Mouse (Mus musculus): ENCODE measurements at regions not wholly inside any gene's neighbourhood (a gene's known extent, or its start where the extent isn't known, plus 50 kb on each side); places are given as distances from the start of the nearest gene placed in this dataset.

- no peak for ATAC-seq (replicated peaks in 1 of 2; ENCODE audit: insufficient read depth in 1 of 2, low FRiP score in 2 of 2, low TSS enrichment in 1 of 2, low read depth in 1 of 2, poor library complexity in 2 of 2, severe bottlenecking in 2 of 2)
Observed at GRCm38 (mm10) chr13:51991339-51991738, 144.9 kb downstream of the Gadd45g start.

DNA sequence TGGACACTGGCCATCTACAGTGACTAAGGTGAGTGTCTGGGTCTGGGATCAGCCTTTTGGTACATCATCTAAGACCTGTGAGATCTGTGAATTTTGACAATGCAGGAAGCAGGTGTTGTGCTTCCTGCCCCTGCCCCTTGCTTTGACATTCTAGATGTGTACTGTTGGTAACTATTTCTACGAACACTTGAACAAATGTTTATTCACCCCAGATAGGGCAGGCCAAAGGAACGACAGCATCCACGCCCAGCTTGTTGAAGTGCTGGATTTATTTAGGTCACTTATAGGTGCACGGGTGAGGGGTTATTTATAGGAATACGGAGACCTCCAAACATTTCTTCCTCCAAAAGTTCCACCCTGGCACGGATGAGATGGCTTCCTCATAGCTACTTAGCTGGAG is 146.4 kb downstream of the Gadd45g start:
- no peak for ATAC-seq (replicated peaks in 1 of 2; ENCODE audit: insufficient read depth in 1 of 2, low FRiP score in 2 of 2, low TSS enrichment in 1 of 2, low read depth in 1 of 2, poor library complexity in 2 of 2, severe bottlenecking in 2 of 2)

DNA sequence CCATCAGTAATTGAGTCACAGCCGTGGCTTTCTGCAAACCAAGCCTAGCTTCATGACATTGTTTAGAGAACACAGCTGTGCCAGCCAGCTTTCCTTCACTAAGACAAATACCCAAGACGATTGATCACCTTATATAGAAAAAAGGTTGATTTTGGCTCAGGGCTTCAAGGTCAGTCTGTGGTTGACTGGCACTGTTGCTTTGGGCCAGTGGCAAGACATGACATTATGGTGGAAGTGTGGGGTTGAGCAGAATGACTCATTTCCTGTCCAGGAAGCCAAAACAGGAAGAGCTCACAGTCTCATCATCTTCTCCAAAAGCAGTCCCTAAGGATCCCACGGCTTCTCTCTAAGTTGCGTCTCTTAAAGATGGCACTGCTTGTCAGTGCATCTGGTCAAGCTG is 149.7 kb downstream of the Gadd45g start:
- peak in 1 of 2 experiments; percentile 43; a peak in 1 of 4 replicates for ATAC-seq (replicated peaks in 1 of 2; ENCODE audit: insufficient read depth in 1 of 2, low FRiP score in 2 of 2, low TSS enrichment in 1 of 2, low read depth in 1 of 2, poor library complexity in 2 of 2, severe bottlenecking in 2 of 2)

GRCm38 (mm10) chr13:51998542-51998941 is 152.1 kb downstream of the Gadd45g start:
- ATAC-seq (replicated peaks in 1 of 2; ENCODE audit: insufficient read depth in 1 of 2, low FRiP score in 2 of 2, low TSS enrichment in 1 of 2, low read depth in 1 of 2, poor library complexity in 2 of 2, severe bottlenecking in 2 of 2): no peak

GRCm38 (mm10) chr13:52001811-52002210 is 155.3 kb downstream of the Gadd45g start:
- no peak for ATAC-seq (replicated peaks in 1 of 2; ENCODE audit: insufficient read depth in 1 of 2, low FRiP score in 2 of 2, low TSS enrichment in 1 of 2, low read depth in 1 of 2, poor library complexity in 2 of 2, severe bottlenecking in 2 of 2)

- ATAC-seq (replicated peaks in 1 of 2; ENCODE audit: insufficient read depth in 1 of 2, low FRiP score in 2 of 2, low TSS enrichment in 1 of 2, low read depth in 1 of 2, poor library complexity in 2 of 2, severe bottlenecking in 2 of 2): peak; percentile 20 to 45; a peak in 2 of 4 replicates
Observed at GRCm38 (mm10) chr13:52003946-52004539, 157.6 kb downstream of the Gadd45g start.

GRCm38 (mm10) chr13:52007585-52008395 is 161.3 kb downstream of the Gadd45g start:
- ATAC-seq (replicated peaks in 1 of 2; ENCODE audit: insufficient read depth in 1 of 2, low FRiP score in 2 of 2, low TSS enrichment in 1 of 2, low read depth in 1 of 2, poor library complexity in 2 of 2, severe bottlenecking in 2 of 2): no peak

- ATAC-seq (replicated peaks in 1 of 2; ENCODE audit: insufficient read depth in 1 of 2, low FRiP score in 2 of 2, low TSS enrichment in 1 of 2, low read depth in 1 of 2, poor library complexity in 2 of 2, severe bottlenecking in 2 of 2): no peak
Observed at GRCm38 (mm10) chr13:52009231-52009630, 162.8 kb downstream of the Gadd45g start.

GRCm38 (mm10) chr13:52009766-52010165 is 163.3 kb downstream of the Gadd45g start:
- no peak for ATAC-seq (replicated peaks in 1 of 2; ENCODE audit: insufficient read depth in 1 of 2, low FRiP score in 2 of 2, low TSS enrichment in 1 of 2, low read depth in 1 of 2, poor library complexity in 2 of 2, severe bottlenecking in 2 of 2)

- ATAC-seq (replicated peaks in 1 of 2; ENCODE audit: insufficient read depth in 1 of 2, low FRiP score in 2 of 2, low TSS enrichment in 1 of 2, low read depth in 1 of 2, poor library complexity in 2 of 2, severe bottlenecking in 2 of 2): no peak
Observed at GRCm38 (mm10) chr13:52011001-52011400, 164.5 kb downstream of the Gadd45g start.

- no peak for ATAC-seq (replicated peaks in 1 of 2; ENCODE audit: insufficient read depth in 1 of 2, low FRiP score in 2 of 2, low TSS enrichment in 1 of 2, low read depth in 1 of 2, poor library complexity in 2 of 2, severe bottlenecking in 2 of 2)
Observed at GRCm38 (mm10) chr13:52013182-52013581, 166.7 kb downstream of the Gadd45g start.

GRCm38 (mm10) chr13:52013757-52014156 is 167.3 kb downstream of the Gadd45g start:
- ATAC-seq (replicated peaks in 1 of 2; ENCODE audit: insufficient read depth in 1 of 2, low FRiP score in 2 of 2, low TSS enrichment in 1 of 2, low read depth in 1 of 2, poor library complexity in 2 of 2, severe bottlenecking in 2 of 2): no peak

- no peak for ATAC-seq (replicated peaks in 1 of 2; ENCODE audit: insufficient read depth in 1 of 2, low FRiP score in 2 of 2, low TSS enrichment in 1 of 2, low read depth in 1 of 2, poor library complexity in 2 of 2, severe bottlenecking in 2 of 2)
Observed at GRCm38 (mm10) chr13:52014566-52014965, 168.1 kb downstream of the Gadd45g start.

GRCm38 (mm10) chr13:52015066-52015465 is 168.6 kb downstream of the Gadd45g start:
- ATAC-seq (replicated peaks in 1 of 2; ENCODE audit: insufficient read depth in 1 of 2, low FRiP score in 2 of 2, low TSS enrichment in 1 of 2, low read depth in 1 of 2, poor library complexity in 2 of 2, severe bottlenecking in 2 of 2): no peak

DNA sequence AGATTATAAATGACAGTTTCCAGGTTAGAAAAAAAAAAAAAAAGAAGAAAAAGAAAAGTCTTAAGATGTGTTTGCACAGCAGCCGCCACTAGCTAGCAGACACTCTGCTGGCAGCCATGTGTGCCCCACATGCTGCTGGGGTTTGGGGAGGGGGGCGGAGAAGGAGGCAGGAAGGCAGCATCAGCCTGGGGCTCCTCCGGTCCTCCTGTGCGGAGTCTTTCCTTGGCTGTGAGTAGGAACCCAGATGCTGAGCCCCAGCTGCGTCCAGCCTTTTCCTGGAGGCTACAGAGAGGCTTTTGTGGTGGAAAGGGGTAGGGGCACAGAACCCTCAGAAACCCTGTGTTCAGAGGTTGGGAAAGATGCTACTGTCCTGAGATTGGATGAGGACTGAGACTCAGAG is 169.0 kb downstream of the Gadd45g start:
- no peak for ATAC-seq (replicated peaks in 1 of 2; ENCODE audit: insufficient read depth in 1 of 2, low FRiP score in 2 of 2, low TSS enrichment in 1 of 2, low read depth in 1 of 2, poor library complexity in 2 of 2, severe bottlenecking in 2 of 2)

- ATAC-seq (replicated peaks in 1 of 2; ENCODE audit: insufficient read depth in 1 of 2, low FRiP score in 2 of 2, low TSS enrichment in 1 of 2, low read depth in 1 of 2, poor library complexity in 2 of 2, severe bottlenecking in 2 of 2): no peak
Observed at GRCm38 (mm10) chr13:52017598-52018190, 171.2 kb downstream of the Gadd45g start.

DNA sequence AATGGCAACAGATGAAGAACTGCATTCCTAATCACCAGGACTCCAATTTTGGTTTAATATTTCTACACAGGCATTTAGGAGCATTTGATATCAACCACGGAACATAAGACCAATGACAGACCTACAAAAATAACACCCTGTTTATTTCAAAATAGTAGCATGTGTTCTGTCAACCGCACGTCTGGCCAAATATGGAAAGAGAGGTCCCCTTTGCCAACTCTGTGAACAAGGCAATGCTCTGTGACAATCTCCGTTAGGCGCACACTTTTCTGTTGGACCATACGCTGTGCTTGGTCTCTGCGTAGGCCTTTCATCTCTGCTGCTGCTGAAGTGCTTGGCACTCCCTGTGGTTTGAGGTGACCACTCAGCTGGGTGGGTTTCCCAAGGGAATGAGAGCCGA is 173.2 kb downstream of the Gadd45g start:
- no peak for ATAC-seq (replicated peaks in 1 of 2; ENCODE audit: insufficient read depth in 1 of 2, low FRiP score in 2 of 2, low TSS enrichment in 1 of 2, low read depth in 1 of 2, poor library complexity in 2 of 2, severe bottlenecking in 2 of 2)

DNA sequence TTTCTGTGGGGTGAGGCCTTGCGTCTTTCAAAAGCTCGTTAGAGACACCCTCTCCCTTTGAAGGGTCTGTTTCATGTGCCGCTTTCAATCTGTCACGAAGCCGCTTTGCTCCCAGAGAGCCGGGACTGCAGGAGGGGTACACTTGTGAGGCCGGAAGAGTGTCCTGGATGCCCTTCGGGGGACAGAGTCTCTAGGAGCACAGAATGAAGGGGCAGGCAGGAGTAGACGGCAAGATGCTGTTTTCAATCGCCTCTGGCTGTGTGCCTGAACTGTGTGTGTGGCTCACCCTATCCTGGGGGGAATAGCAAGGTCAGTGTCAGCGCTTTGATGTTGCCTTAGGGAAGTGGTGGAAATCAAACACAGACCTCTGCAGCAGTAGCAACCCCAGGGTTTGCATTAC is 174.7 kb downstream of the Gadd45g start:
- ATAC-seq (replicated peaks in 1 of 2; ENCODE audit: insufficient read depth in 1 of 2, low FRiP score in 2 of 2, low TSS enrichment in 1 of 2, low read depth in 1 of 2, poor library complexity in 2 of 2, severe bottlenecking in 2 of 2): no peak
